Mouse (Mus musculus): ENCODE results near the gene Spata2l. TPM values are rescaled to one million over a fixed set of nuclear protein-coding genes. Genes with fewer than 3 reads are reported as not detected.

Gene Spata2l
- polyA plus RNA-seq, 1 experiment from 2014 or later, result 6.1 TPM

DNA sequence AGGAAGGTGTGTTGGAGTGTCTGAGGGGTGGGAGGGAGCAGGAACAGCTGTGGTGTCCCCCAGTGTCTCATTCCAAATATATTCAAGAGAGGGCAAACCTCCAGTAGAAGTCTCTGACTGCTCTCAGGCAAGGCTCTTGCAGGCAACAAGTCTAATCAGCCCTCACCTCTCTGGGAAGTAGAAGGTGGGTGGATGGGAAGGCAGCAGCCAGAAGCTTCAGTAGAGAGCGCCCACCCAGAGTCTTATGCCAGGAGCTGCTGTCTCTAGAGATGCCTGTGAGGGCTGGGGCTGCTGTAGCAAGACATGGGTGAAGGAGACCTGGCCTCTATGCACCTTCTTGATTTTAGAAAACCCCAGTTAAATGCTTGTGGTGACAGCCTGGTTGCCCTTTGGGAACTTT is 7.6 kb downstream of the Spata2l start:
- no peak overlapping the region for H3K4me3 ChIP-seq (replicated peaks; ENCODE audit: low read depth, low read length)
- H3K27ac ChIP-seq, result no peak overlapping the region
- 93% methylated on average over 1 of the region's 1 CpGs for WGBS
- H3K4me2 ChIP-seq (ENCODE audit: low read length), result no peak overlapping the region
- H3K27me3 ChIP-seq (ENCODE audit: insufficient read depth, low read length), result no peaks in the 10 kb centered on the region
- H3K9ac ChIP-seq (ENCODE audit: low read depth, low read length), result no peak overlapping the region
- no peak for TF ChIP-seq CTCF (IDR thresholded peaks at IDR 0.05; ENCODE audit: low read depth)
- H3K9me3 ChIP-seq (replicated peaks; ENCODE audit: low read length), result no peaks in the 10 kb centered on the region
- ATAC-seq (replicated peaks; ENCODE audit: low FRiP score, low read depth) (no peak), DNase-seq (ENCODE audit: low spot score) (no peak)
- peaks cover 8% of the 10 kb centered on the region; the same call in 1 of the 2 replicates for H3K4me1 ChIP-seq (replicated peaks; ENCODE audit: insufficient read depth, low read length)
- 0 out of 2 replicates have a peak, but pooled peaks cover 5% of the 10 kb centered on the region for H3K36me3 ChIP-seq (ENCODE audit: insufficient read depth, low read length)

DNA sequence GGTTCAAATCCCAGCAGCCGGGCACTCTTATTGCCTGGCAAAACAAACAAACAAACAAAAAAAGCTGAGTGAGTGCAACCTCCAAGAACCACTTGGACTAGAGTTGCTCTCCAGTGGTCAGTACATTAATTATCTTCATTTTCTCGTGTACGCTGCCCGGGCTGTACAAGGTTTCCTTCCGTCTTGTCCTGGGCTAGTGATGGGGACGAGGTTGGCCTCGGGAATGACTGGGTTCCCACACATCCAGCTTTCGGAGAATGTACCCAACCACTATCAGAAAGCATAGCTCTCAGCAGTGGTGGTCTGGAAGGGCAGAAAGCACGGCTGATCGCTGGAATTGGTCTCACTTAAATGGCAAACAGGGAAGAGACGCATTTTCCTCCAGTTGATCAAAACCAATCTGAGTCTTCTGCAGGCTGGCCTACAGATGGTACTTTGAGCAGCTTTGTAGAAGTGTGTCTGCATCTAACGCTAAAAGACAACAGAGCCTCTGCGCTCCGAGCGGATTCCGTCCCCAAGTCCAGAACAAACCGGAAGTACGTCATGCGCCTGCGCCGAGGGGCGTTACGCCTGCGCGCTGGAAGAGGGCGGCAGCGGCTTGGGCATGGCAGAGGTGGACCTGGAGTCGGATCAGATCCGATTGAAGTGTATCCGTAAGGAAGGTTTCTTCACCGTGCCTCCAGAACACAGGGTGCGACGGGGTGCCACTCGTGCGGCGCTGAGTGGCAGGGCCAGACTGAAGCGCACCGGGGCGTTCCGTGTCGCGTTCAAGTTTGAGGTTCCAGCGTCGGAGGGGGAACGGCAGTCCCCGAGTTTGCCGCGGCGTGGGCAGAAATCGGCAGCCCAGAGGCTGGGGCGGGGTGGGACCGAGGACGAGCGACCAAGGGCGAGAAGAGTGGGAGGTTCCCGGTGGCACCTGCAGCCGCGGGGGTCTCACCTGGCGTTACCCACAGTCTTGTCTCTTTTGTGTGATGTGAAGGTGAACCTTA is 11.5 kb downstream of the Spata2l start, which contains the start of gene Cdk10:
Cdk10 (plus strand) TSS at position 565 of the 989 bp plus-strand sequence.
- H3K9me3 ChIP-seq (replicated peaks; ENCODE audit: low read length), result no peaks in the 10 kb centered on the region
- DNase-seq (ENCODE audit: low spot score) (peak; percentile 94), ATAC-seq (replicated peaks; ENCODE audit: low FRiP score, low read depth) (peak; percentile 76)
- H3K4me1 ChIP-seq (replicated peaks; ENCODE audit: insufficient read depth, low read length), result peaks cover 8% of the 10 kb centered on the region; the same call in 1 of the 2 replicates
- H3K4me2 ChIP-seq (ENCODE audit: low read length), result peak within 1 kb of the TSS; percentile 91
- H3K36me3 ChIP-seq (ENCODE audit: insufficient read depth, low read length), result 0 out of 2 replicates have a peak, but pooled peaks cover 5% of the 10 kb centered on the region
- H3K27ac ChIP-seq, result peak within 1 kb of the TSS; percentile 90
- peak within 1 kb of the TSS; percentile 62 for H3K4me3 ChIP-seq (replicated peaks; ENCODE audit: low read depth, low read length)
- no peaks in the 10 kb centered on the region for H3K27me3 ChIP-seq (ENCODE audit: insufficient read depth, low read length)
- peak; percentile 5; the same call in 1 of the 2 replicates for TF ChIP-seq CTCF (IDR thresholded peaks at IDR 0.05; ENCODE audit: low read depth)
- 1% methylated on average over 59 of the region's 59 CpGs for WGBS
- H3K9ac ChIP-seq (ENCODE audit: low read depth, low read length), result peak within 1 kb of the TSS; percentile 73

DNA sequence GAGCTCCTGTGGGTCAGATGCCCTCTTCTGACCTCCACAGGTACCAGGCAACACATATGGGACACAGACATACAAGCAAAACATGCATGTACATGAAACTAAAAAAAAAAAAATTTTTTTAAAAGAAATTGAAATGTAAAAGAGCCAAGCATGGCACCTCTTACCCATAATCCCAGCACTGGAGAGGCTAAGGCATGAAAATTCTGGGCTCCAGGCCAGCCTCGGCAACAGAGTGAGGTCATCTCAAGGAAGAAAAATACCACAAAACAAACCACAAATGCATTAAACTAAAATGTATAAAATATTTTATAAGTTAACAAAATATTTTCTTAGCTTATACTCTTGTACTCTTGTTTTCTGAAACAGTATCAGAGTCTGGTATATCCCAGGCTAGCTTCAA is 15.1 kb downstream of the Spata2l start:
- no peak for TF ChIP-seq CTCF (IDR thresholded peaks at IDR 0.05; ENCODE audit: low read depth)
- no peak for DNase-seq (ENCODE audit: low spot score)
- Histone ChIP-seq H3K27me3 (ENCODE audit: insufficient read depth, low read length) (no peaks in the 10 kb centered on the region), H3K27ac (no peak overlapping the region), H3K36me3 (ENCODE audit: insufficient read depth, low read length) (no peaks in the 10 kb centered on the region), H3K4me3 (replicated peaks; ENCODE audit: low read depth, low read length) (no peak overlapping the region), H3K9ac (ENCODE audit: low read depth, low read length) (no peak overlapping the region), H3K4me1 (replicated peaks; ENCODE audit: insufficient read depth, low read length) (peaks cover 8% of the 10 kb centered on the region; the same call in 1 of the 2 replicates), H3K9me3 (replicated peaks; ENCODE audit: low read length) (no peaks in the 10 kb centered on the region), H3K4me2 (ENCODE audit: low read length) (no peak overlapping the region)
- 79% methylated on average over 1 of the region's 1 CpGs for WGBS
- ATAC-seq (replicated peaks; ENCODE audit: low FRiP score, low read depth), result no peak

DNA sequence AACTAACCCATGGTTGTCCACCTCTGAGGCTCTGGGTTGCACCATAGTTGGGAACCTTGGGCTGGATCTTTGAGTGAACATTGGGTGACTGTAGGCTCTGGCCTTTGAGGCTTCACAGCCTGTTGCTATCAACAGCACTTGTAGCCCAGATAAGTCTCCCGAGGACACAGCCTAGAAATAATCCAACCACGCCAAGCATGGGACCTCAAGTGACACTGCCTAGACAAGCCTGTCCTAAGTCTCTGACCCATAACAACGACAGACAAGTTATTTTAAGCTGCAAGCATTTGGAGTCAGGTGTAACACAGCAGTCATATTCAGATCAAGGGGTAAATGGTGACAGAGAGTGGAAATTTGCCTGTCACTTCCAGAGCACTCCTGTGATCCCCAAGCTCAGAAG is 20.6 kb downstream of the Spata2l start:
- DNase-seq (ENCODE audit: low spot score), result no peak
- ATAC-seq (replicated peaks; ENCODE audit: low FRiP score, low read depth), result no peak
- 70% methylated on average over 3 of the region's 3 CpGs for WGBS
- Histone ChIP-seq H3K4me1 (replicated peaks; ENCODE audit: insufficient read depth, low read length) (peaks cover 14% of the 10 kb centered on the region), H3K36me3 (ENCODE audit: insufficient read depth, low read length) (no peaks in the 10 kb centered on the region), H3K27ac (no peak overlapping the region), H3K4me3 (replicated peaks; ENCODE audit: low read depth, low read length) (no peak overlapping the region), H3K9ac (ENCODE audit: low read depth, low read length) (no peak overlapping the region), H3K4me2 (ENCODE audit: low read length) (no peak overlapping the region), H3K9me3 (replicated peaks; ENCODE audit: low read length) (no peaks in the 10 kb centered on the region), H3K27me3 (ENCODE audit: insufficient read depth, low read length) (no peaks in the 10 kb centered on the region)
- no peak for TF ChIP-seq CTCF (IDR thresholded peaks at IDR 0.05; ENCODE audit: low read depth)

DNA sequence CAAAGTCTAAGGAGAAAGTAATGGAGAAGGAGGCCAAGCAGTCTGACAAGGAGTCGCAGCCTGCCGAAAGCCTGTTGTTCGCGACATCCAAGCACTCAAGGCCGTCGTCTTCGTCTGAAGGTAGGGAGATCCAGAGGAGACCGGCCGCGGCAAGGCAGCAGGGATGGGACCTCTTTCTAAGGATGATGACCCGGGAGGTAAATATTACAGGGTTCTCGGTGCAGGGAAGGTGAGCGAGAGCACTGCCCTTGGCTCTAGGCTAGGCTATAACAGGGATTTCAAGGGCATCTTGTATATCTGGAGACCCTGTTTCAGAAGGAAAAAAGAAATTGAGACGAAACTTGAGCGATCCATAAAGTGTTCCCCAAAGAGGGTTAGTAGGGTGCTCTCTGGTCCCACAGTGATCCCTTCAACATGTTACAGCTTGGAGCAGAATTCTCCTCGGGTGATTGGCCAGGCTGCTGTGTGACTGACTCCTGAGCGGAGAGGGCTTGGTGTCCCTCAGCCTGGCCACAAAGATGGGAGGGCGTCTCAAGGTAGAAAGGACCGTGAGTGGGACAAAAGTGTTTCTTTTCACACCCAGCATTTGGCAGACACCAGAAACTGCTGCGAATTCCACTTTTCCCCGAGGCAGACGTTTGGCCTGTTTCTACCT is 22.8 kb downstream of the Spata2l start:
- 0 out of 2 replicates have a peak, but pooled peaks cover 3% of the 10 kb centered on the region for H3K36me3 ChIP-seq (ENCODE audit: insufficient read depth, low read length)
- WGBS, result 6% methylated on average over 22 of the region's 22 CpGs

More for the DNA sequence above, 22.8 kb downstream of the Spata2l start:
- Histone ChIP-seq H3K27me3 (ENCODE audit: insufficient read depth, low read length) (no peaks in the 10 kb centered on the region), H3K9ac (ENCODE audit: low read depth, low read length) (peak overlapping the region; percentile 97), H3K4me1 (replicated peaks; ENCODE audit: insufficient read depth, low read length) (peaks cover 14% of the 10 kb centered on the region), H3K9me3 (replicated peaks; ENCODE audit: low read length) (no peaks in the 10 kb centered on the region), H3K27ac (peak overlapping the region; percentile 78), H3K4me3 (replicated peaks; ENCODE audit: low read depth, low read length) (peak overlapping the region; percentile 95), H3K4me2 (ENCODE audit: low read length) (peak overlapping the region; percentile 88)
- ATAC-seq (replicated peaks; ENCODE audit: low FRiP score, low read depth) (peak; percentile 21; the same call in 1 of the 2 replicates), DNase-seq (ENCODE audit: low spot score) (peak; percentile 29)
- no peak for TF ChIP-seq CTCF (IDR thresholded peaks at IDR 0.05; ENCODE audit: low read depth)

All from kidney, postnatal 0 days (tissue).